Mouse (Mus musculus) heart, postnatal 0 days (tissue): ENCODE data around the gene Golt1a.

Experiments
- CTCF ChIP-seq: IDR thresholded peaks from 2 replicates; pipeline ENCODE4 v1.5.1; 2016; ENCODE audit warnings: antibody characterized with exemption, control low read depth, low read depth
- EP300 ChIP-seq: IDR thresholded peaks from 2 replicates; pipeline ENCODE4 v1.6.1; 2016; ENCODE audit warnings: antibody characterized with exemption, low read depth

GRCm38 (mm10) chr1:133344357-133344756, 34.8 kb downstream of the Golt1a start:
- no peak for TF ChIP-seq CTCF
- no peak for TF ChIP-seq EP300
